Mouse (Mus musculus): Measurements from ENCODE around the gene Leo1.
"Not testable (repeated sequence)": the region's sequence is repeated elsewhere in the genome, so short reads cannot be mapped to it uniquely, and the experiment has no call there.

Gene Leo1

GRCm38 (mm10) chr9:75425796-75426391 lies 15.4 kb upstream of the Leo1 start:
- no peak for DNase-seq (ENCODE audit: low read depth)

- no peak for DNase-seq (ENCODE audit: low read depth)
Measured at GRCm38 (mm10) chr9:75427366-75428273, 13.7 kb upstream of the Leo1 start.

- no peak for DNase-seq (ENCODE audit: low read depth)
Measured at GRCm38 (mm10) chr9:75428274-75428600, 13.1 kb upstream of the Leo1 start.

- DNase-seq (ENCODE audit: low read depth), result no peak
Measured at GRCm38 (mm10) chr9:75429040-75429439, 12.3 kb upstream of the Leo1 start.

- no peak for DNase-seq (ENCODE audit: low read depth)
Measured at GRCm38 (mm10) chr9:75429657-75430056, 11.7 kb upstream of the Leo1 start.

- no peak for DNase-seq (ENCODE audit: low read depth)
Measured at GRCm38 (mm10) chr9:75430822-75431621, 10.3 kb upstream of the Leo1 start.

- DNase-seq (ENCODE audit: low read depth), result no peak
Measured at GRCm38 (mm10) chr9:75432694-75433093, 8.6 kb upstream of the Leo1 start.

GRCm38 (mm10) chr9:75434172-75434793 lies 7.0 kb upstream of the Leo1 start:
- DNase-seq (ENCODE audit: low read depth), result peak; percentile 89

- DNase-seq (ENCODE audit: low read depth), result peak; percentile 24
Measured at GRCm38 (mm10) chr9:75434872-75435271, 6.5 kb upstream of the Leo1 start.

- no peak for DNase-seq (ENCODE audit: low read depth)
Measured at GRCm38 (mm10) chr9:75435291-75435690, 6.0 kb upstream of the Leo1 start.

- peak; percentile 72 for DNase-seq (ENCODE audit: low read depth)
Measured at GRCm38 (mm10) chr9:75435918-75436317, 5.4 kb upstream of the Leo1 start.

GRCm38 (mm10) chr9:75437653-75438385 lies 3.5 kb upstream of the Leo1 start:
- DNase-seq (ENCODE audit: low read depth), result peak; percentile 85

GRCm38 (mm10) chr9:75441691-75442131 lies 387 bp downstream of the Leo1 start:
- no peak for DNase-seq (ENCODE audit: low read depth)

GRCm38 (mm10) chr9:75444981-75445380 lies 3.7 kb downstream of the Leo1 start:
- DNase-seq (ENCODE audit: low read depth), result no peak

GRCm38 (mm10) chr9:75446574-75446973 lies 5.2 kb downstream of the Leo1 start:
- not testable (repeated sequence) for DNase-seq (ENCODE audit: low read depth)

- no peak for DNase-seq (ENCODE audit: low read depth)
Measured at GRCm38 (mm10) chr9:75448021-75448420, 6.7 kb downstream of the Leo1 start.

- DNase-seq (ENCODE audit: low read depth), result no peak
Measured at GRCm38 (mm10) chr9:75453994-75454393, 12.7 kb downstream of the Leo1 start.

- no peak for DNase-seq (ENCODE audit: low read depth)
Measured at GRCm38 (mm10) chr9:75455684-75456083, 14.4 kb downstream of the Leo1 start.

- no peak for DNase-seq (ENCODE audit: low read depth)
Measured at GRCm38 (mm10) chr9:75463050-75463660, 21.8 kb downstream of the Leo1 start.

- no peak for DNase-seq (ENCODE audit: low read depth)
Measured at GRCm38 (mm10) chr9:75465856-75466255, 24.5 kb downstream of the Leo1 start.

GRCm38 (mm10) chr9:75466641-75467040 lies 25.3 kb downstream of the Leo1 start:
- DNase-seq (ENCODE audit: low read depth), result no peak

Data from naive thymus-derived CD4-positive, alpha-beta T cell, adult 2 months (primary cell).